Mouse (Mus musculus): ENCODE data around the gene D10Wsu102e.

Gene D10Wsu102e

DNA sequence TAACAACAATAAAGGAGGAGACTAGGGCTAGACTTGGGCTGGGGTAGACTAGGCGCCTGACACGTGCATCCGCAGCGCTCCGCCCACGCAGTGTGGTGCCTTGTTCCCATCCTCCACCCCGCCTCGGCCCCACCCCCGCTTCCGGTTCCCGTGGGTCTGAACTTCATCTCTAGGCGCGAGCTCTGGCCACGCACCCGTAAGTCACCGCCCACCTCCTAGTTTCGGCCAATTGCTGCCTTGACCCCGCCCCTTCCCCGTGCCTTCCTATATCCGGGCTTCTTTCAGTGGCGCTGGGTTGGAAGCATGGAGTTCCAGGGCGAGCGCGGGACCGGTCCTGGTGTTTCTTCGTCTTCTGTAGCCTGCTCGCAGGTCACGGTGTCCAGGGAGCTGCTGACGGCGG, at the start of gene D10Wsu102e:
Gene D10Wsu102e, plus strand, starts transcription at position 266 of the 400 bp plus-strand sequence.
- DNase-seq = peak; percentile 96

- DNase-seq = no peak
Measured at GRCm38 (mm10) chr10:83310356-83310755, 49.7 kb upstream of the D10Wsu102e start.

DNA sequence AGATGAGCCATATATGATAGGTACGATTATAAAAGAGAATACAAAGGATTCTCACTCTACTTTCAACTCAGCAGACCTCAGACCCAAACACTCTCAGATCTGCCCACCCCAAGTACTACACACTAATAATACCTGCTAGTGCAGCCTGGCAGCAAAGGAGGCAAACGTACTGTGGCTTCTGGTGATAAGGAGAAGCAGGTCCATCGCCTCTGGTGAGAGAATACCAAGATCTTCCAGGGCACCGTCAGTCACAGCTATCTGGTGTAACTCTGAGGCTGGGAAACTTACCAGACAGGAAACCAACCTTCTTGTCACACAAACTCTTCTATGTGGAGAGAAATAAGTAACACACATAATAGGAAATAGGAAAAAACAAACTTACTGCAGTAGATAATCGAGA, 47.0 kb upstream of the D10Wsu102e start:
- DNase-seq = no peak

DNA sequence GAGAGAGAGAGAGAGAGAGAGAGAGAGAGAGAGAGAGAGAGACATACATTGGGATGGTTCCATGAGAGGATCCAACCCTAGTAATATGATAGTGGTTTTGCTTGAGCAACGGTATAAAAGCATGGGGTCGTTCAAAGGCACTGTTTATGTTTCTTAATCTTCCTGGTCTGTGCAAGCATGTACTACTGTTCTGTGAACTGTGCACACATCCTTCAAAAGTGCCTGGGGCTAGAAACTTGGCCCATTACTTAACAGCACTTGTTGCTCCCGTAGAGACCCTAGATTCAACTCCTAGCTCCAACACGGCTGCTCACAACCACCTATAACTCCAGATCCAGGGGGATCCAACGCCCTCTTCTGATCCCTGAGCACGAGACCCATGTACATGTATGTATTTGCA, 39.6 kb upstream of the D10Wsu102e start:
- DNase-seq = no peak

GRCm38 (mm10) chr10:83320870-83321269, 39.2 kb upstream of the D10Wsu102e start:
- DNase-seq = no peak

- no peak for DNase-seq
Measured at GRCm38 (mm10) chr10:83321528-83321927, 38.5 kb upstream of the D10Wsu102e start.

DNA sequence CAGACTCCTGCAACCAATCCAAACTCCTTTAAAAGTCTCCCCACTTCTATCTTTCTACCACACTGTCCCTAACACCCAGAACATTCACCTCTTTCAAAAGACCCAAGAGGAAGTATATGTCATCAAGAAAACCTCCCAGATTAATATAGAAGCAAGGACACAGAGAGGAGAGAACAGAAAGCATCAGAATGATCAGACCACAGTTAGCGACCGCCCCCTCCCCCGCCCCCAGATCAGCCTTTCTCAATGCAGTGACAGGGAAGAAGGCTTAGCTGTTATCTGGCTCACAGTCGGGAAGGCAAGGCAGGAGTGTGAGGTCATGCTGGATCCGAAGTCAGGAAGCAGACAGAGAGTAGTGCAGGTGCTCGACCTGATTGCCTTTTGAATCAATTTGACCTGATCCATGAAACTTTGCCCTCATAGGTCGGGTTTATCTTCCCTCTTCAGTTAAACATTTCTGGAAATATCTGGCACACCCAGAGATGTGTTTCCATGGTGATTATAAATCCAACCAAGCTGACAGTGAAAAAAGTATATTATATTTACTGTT, 37.4 kb upstream of the D10Wsu102e start:
- no peak for DNase-seq

DNA sequence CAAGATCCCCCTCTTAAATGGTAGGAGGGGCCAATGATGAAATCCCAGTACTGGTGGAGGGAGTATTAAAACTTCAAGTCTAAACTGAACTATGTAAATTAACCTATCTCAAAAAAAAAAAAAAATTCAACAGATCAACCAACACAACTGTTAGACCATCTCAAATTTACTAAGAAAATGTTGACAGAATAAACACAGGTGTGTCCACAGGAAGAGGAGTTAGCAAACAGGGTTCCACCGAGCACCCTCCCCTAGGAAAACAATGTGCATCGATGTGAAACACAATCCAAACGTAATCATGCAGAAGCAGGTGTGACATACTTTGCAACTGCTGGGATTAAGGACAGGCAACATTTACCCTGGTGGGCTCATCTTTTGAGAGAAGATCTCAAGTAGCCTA, 35.1 kb upstream of the D10Wsu102e start:
- DNase-seq = no peak

DNA sequence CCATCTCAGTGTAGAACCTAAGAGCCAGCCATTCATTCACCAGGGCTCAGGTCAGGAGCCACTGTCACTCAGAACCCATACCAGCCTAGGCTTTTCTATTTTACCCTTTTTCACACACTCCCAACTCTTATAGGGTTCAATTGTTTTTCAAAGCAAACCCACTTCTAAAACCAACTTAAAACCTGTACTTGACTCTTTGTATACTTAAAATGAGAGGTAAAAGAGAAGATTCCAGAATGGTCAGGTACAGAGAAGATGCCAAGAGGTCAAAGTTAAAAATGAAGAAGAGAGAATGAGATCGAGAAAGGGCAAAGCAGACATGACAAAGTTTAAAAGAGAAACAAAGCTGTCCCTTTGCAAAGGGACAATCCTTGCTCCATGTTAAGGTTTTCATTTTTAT, 34.1 kb upstream of the D10Wsu102e start:
- DNase-seq = no peak

DNA sequence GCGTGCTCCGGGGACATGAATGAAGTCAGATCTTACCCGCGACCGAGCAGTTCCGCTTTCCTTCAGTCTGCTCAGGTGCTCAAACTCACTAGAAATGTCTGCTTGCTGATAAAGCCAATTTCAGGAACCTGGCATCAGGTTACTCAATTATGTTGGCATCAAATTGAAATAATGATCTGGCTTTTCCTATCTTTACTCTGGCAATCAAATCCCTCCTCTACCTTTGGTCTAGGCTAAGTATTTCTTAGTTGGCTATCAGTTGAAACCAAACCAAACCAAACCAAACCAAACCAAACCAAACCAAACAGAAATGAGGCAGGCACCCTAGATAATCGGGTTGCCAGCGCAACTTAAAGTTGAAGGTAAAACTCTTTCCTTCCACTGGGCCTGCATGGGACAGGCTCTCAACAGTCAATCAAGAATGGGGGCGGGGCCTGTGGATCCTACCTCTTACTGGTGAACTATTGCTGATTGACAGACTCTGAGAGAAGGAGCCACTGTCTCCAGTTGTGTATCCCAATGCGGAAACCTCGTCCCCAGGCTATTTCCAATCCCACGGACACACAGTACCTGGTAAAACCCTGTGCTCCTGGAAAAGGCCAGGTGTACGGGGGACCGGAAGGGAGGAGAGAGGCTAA, 33.3 kb upstream of the D10Wsu102e start:
- no peak for DNase-seq

DNA sequence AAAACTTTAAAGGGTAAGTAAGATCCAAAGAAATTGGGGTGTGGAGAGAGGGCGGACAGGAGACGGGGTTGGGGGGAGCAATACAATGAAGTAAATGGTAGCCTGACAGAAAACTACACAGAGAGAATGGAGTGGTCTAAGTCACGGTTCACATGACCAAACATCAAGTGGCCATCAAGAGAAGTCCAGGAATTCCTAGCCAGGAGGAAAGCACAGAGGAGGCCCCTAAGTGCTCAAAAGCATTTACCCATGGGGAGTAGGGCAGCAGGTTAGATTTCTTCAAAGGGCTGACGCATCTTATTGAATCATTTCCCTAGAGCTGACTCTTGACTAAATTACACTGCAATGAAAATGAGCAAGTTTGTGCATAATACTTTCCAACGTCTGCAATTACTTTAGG, 31.2 kb upstream of the D10Wsu102e start:
- DNase-seq = no peak

- DNase-seq = peak; percentile 50 to 73
Measured at GRCm38 (mm10) chr10:83330336-83330735, 29.7 kb upstream of the D10Wsu102e start.

DNA sequence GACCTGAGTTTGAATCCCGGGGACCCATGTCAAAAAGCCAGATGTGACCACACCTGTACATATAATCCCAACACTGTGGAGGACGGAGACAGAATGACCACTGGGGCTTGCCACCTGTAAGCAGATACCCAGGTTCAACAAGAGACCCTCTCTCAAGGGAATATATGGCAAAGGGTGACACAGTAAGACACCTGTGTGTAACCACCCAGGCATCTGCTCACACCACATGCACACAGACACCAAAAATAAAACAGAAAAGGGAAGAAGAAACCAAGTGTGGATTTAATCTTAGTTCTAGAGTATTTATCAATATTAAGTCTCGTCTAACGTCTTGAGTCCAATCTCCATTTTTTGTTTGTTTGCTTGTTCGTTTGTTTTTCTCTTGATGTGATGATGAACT, 28.2 kb upstream of the D10Wsu102e start:
- no peak for DNase-seq

- DNase-seq = no peak
Measured at GRCm38 (mm10) chr10:83332581-83332980, 27.4 kb upstream of the D10Wsu102e start.

- no peak for DNase-seq
Measured at GRCm38 (mm10) chr10:83336336-83336735, 23.7 kb upstream of the D10Wsu102e start.

DNA sequence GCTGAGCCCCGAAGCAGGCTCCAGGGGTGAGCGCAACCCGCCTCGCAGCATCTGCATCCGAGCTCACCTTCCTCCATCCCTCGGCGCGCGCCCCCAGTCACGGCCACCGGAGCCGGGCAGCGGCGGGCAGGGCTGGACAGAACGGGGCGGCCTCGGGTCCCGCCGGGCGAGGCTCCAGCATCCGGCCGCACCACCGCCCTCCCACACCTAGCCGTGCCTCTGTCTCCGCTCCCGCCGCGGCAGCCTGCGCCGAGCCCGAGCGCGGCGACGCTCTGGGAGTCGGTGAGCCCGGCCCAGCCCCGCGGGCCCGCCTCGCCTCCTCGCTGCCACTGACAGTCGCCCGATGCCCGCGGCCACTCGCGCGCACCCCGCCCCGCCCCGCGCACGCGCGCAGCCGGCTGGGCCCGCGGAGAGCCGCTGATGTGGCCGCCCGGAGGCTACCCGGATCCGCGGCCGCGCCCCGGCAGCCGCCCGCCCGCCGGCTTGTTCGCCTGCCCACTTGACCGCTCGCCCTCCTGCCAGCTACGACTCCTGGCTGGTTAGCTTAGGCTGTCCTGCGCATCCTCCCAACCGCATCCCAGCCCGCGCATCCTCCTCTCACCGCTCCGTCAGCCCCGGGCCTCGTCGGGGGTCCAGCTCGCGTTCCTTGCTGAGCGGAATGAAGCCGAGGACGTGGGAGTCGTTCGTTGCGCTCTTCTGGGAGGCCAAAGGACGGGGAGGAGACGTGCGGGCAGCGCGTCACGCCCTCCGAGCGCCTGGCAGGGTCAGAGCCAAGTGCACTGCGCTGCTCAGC, 22.7 kb upstream of the D10Wsu102e start, which contains the start of gene Slc41a2:
Gene Slc41a2, minus strand, starts transcription at position 724 of the 793 bp plus-strand sequence.
- peak; percentile 15 to 36 for DNase-seq

GRCm38 (mm10) chr10:83337971-83338598, 21.9 kb upstream of the D10Wsu102e start:
- DNase-seq = no peak

- no peak for DNase-seq
Measured at GRCm38 (mm10) chr10:83341226-83341625, 18.8 kb upstream of the D10Wsu102e start.

GRCm38 (mm10) chr10:83343171-83343570, 16.9 kb upstream of the D10Wsu102e start:
- DNase-seq = no peak

DNA sequence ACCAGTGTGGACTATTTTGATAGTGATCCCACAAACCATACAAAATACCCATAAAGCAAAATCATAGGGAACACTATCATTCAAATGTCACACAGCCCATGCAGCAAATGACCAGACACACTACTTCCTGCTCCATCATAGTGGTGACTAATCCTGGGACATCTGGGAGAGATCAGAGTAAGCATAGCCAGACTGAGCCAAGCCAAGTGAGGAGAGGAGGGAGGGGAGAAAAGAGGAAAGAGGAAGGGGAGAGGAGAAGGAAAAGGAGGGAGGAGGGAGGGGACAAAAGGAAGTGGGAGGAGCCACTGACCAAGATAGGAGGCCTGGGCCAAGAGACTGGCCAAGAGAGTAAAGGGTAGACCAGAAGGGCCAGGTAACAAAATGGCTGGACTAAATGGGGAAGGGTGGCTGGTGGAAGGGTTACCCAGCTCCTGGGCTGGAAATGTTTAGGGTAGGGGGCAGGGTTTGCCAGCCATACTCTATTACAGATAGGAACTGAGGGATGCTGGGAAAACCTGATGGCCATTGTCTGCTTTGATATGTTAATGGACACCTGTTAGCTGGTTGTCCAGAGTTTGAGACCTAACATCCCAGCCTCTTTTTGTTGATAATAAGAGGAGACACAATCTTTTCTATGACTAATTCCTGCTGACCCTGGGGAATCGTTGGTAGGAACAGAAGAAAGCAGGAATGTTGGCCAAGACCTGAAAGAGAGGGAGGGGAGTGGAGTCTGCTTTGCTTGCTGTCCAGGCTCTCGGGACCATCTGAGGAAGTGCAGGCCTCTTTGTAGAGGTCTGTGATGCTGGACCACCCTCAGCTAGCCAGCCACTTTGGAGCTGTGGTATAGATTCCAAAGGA, 16.0 kb upstream of the D10Wsu102e start:
- DNase-seq = no peak

DNA sequence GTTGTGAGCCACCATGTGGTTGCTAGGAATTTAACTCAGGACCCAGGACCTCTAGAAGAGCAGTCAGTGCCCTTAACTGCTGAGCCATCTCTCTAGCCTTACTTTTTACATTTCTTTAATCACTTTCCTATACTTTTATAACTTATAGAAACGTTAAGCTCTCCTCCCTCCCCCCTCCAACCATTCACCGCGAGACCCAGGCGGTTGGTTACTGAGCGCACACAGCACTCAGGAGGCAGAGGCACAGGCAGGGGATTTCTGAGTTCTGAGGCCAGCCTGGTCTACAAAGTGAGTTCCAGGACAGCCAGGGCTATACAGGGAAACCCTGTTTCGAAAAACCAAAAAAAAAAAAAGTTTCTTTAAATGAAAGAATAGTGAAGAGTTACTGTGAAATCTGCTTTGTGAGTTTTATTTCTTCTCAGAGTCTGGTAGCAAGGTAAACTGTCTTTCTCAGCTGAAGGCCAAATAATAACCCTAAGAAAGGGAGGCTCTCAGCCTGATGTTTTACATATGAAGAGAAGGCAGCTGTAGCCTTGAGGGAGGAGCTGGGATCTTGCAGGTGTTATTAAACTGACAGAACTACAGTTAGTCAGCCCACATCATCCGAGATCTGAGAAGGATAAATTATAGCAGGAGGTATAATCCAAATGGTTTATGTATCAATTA, 14.2 kb upstream of the D10Wsu102e start:
- DNase-seq = no peak

DNA sequence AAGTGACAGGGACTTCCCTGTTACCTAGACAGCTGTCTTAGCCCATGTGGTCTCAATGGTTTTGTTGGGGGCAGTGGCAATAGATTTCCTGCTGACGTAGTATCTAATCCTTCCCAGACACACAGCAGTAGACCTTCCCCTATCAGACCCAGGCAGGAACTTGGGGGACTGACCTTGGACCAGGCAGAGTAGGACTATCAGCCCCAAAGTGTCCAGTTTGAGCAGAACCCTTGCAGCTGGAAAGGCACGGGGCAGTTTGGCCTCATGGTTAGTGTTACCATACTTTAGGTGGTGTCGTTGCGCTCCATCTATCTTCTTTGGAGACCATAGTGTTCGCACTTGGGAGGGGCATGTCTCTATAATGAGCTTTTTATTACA, 13.7 kb upstream of the D10Wsu102e start:
- DNase-seq = no peak

Measured in thymus, postnatal 36 days (tissue).